Mouse (Mus musculus): ENCODE measurements around the gene Nipa2. TPM values are rescaled to one million over a fixed set of nuclear protein-coding genes. Genes with fewer than 3 reads are reported as not detected.
"Not testable (repeated sequence)": the region's sequence is repeated elsewhere in the genome, so short reads cannot be mapped to it uniquely, and the experiment has no call there.

The Nipa2 gene
- polyA plus RNA-seq, 1 experiment from 2014 or later, result 49.7 TPM

GRCm38 (mm10) chr7:55959801-55960200 is 2.5 kb downstream of the Nipa2 start:
- 97% methylated on average over 3 of the region's 3 CpGs for WGBS
- H3K36me3 ChIP-seq (ENCODE audit: control insufficient read depth, insufficient read depth, low read length), result peaks cover under 1% of the 10 kb centered on the region; the same call in 1 of the 2 replicates

GRCm38 (mm10) chr7:55957916-55958315 is 4.4 kb downstream of the Nipa2 start:
- no peak for DNase-seq (ENCODE audit: low spot score)
- ATAC-seq (ENCODE audit: low FRiP score), result no peak
- Histone ChIP-seq H3K4me1 (replicated peaks; ENCODE audit: control insufficient read depth, insufficient read depth, low read length) (no peaks in the 10 kb centered on the region), H3K9ac (ENCODE audit: low read depth, low read length) (no peak overlapping the region), H3K27ac (ENCODE audit: low read depth, low read length) (no peak overlapping the region), H3K27me3 (ENCODE audit: control insufficient read depth, insufficient read depth, low read length) (no peaks in the 10 kb centered on the region), H3K4me3 (ENCODE audit: low read depth, low read length) (no peak overlapping the region), H3K9me3 (ENCODE audit: control insufficient read depth, low read length) (no peaks in the 10 kb centered on the region), H3K4me2 (replicated peaks; ENCODE audit: low read depth, low read length) (no peak overlapping the region), H3K36me3 (ENCODE audit: control insufficient read depth, insufficient read depth, low read length) (peaks cover 2% of the 10 kb centered on the region; the same call in 1 of the 2 replicates)
- 97% methylated on average over 4 of the region's 4 CpGs for WGBS

More at GRCm38 (mm10) chr7:55959801-55960200, 2.5 kb downstream of the Nipa2 start:
- Histone ChIP-seq H3K9me3 (ENCODE audit: control insufficient read depth, low read length) (no peaks in the 10 kb centered on the region), H3K27me3 (ENCODE audit: control insufficient read depth, insufficient read depth, low read length) (no peaks in the 10 kb centered on the region), H3K9ac (ENCODE audit: low read depth, low read length) (no peak overlapping the region), H3K4me3 (ENCODE audit: low read depth, low read length) (no peak overlapping the region), H3K4me2 (replicated peaks; ENCODE audit: low read depth, low read length) (no peak overlapping the region), H3K27ac (ENCODE audit: low read depth, low read length) (no peak overlapping the region), H3K4me1 (replicated peaks; ENCODE audit: control insufficient read depth, insufficient read depth, low read length) (no peaks in the 10 kb centered on the region)
- ATAC-seq (ENCODE audit: low FRiP score) (no peak), DNase-seq (ENCODE audit: low spot score) (no peak)

- no peak overlapping the region for H3K4me2 ChIP-seq (replicated peaks; ENCODE audit: low read depth, low read length)
- no peaks in the 10 kb centered on the region for H3K4me1 ChIP-seq (replicated peaks; ENCODE audit: control insufficient read depth, insufficient read depth, low read length)
- ATAC-seq (ENCODE audit: low FRiP score) (no peak), DNase-seq (ENCODE audit: low spot score) (no peak)
- no peak overlapping the region for H3K27ac ChIP-seq (ENCODE audit: low read depth, low read length)
- H3K9ac ChIP-seq (ENCODE audit: low read depth, low read length), result no peak overlapping the region
- no peaks in the 10 kb centered on the region for H3K27me3 ChIP-seq (ENCODE audit: control insufficient read depth, insufficient read depth, low read length)
- H3K36me3 ChIP-seq (ENCODE audit: control insufficient read depth, insufficient read depth, low read length), result peaks cover 2% of the 10 kb centered on the region; the same call in 1 of the 2 replicates
- no peak overlapping the region for H3K4me3 ChIP-seq (ENCODE audit: low read depth, low read length)
- H3K9me3 ChIP-seq (ENCODE audit: control insufficient read depth, low read length), result no peaks in the 10 kb centered on the region
- 98% methylated on average over 3 of the region's 3 CpGs for WGBS
Observed at GRCm38 (mm10) chr7:55957178-55957577, 5.1 kb downstream of the Nipa2 start.

GRCm38 (mm10) chr7:55956054-55956453 is 6.2 kb downstream of the Nipa2 start:
- Histone ChIP-seq H3K27me3 (ENCODE audit: control insufficient read depth, insufficient read depth, low read length) (no peaks in the 10 kb centered on the region), H3K9me3 (ENCODE audit: control insufficient read depth, low read length) (no peaks in the 10 kb centered on the region), H3K4me3 (ENCODE audit: low read depth, low read length) (no peak overlapping the region), H3K36me3 (ENCODE audit: control insufficient read depth, insufficient read depth, low read length) (peaks cover 2% of the 10 kb centered on the region; the same call in 1 of the 2 replicates), H3K4me1 (replicated peaks; ENCODE audit: control insufficient read depth, insufficient read depth, low read length) (no peaks in the 10 kb centered on the region), H3K9ac (ENCODE audit: low read depth, low read length) (no peak overlapping the region), H3K4me2 (replicated peaks; ENCODE audit: low read depth, low read length) (no peak overlapping the region), H3K27ac (ENCODE audit: low read depth, low read length) (no peak overlapping the region)
- WGBS, result 96% methylated on average over 2 of the region's 2 CpGs
- no peak for ATAC-seq (ENCODE audit: low FRiP score)
- no peak for DNase-seq (ENCODE audit: low spot score)

- Histone ChIP-seq H3K27me3 (ENCODE audit: control insufficient read depth, insufficient read depth, low read length) (no peaks in the 10 kb centered on the region), H3K9me3 (ENCODE audit: control insufficient read depth, low read length) (no peaks in the 10 kb centered on the region), H3K9ac (ENCODE audit: low read depth, low read length) (no peak overlapping the region), H3K36me3 (ENCODE audit: control insufficient read depth, insufficient read depth, low read length) (no peaks in the 10 kb centered on the region), H3K4me3 (ENCODE audit: low read depth, low read length) (no peak overlapping the region), H3K4me2 (replicated peaks; ENCODE audit: low read depth, low read length) (no peak overlapping the region), H3K27ac (ENCODE audit: low read depth, low read length) (no peak overlapping the region), H3K4me1 (replicated peaks; ENCODE audit: control insufficient read depth, insufficient read depth, low read length) (no peaks in the 10 kb centered on the region)
- WGBS, result 96% methylated on average over 4 of the region's 4 CpGs
- ATAC-seq (ENCODE audit: low FRiP score), result no peak
- DNase-seq (ENCODE audit: low spot score), result no peak
Observed at GRCm38 (mm10) chr7:55938341-55938740, 23.9 kb downstream of the Nipa2 start.

- H3K36me3 ChIP-seq (ENCODE audit: control insufficient read depth, insufficient read depth, low read length), result no peaks in the 10 kb centered on the region
- no peaks in the 10 kb centered on the region for H3K9me3 ChIP-seq (ENCODE audit: control insufficient read depth, low read length)
- no peak overlapping the region for H3K27ac ChIP-seq (ENCODE audit: low read depth, low read length)
- ATAC-seq (ENCODE audit: low FRiP score), result no peak
- 95% methylated on average over 2 of the region's 2 CpGs for WGBS
- no peak overlapping the region for H3K4me2 ChIP-seq (replicated peaks; ENCODE audit: low read depth, low read length)
- no peaks in the 10 kb centered on the region for H3K4me1 ChIP-seq (replicated peaks; ENCODE audit: control insufficient read depth, insufficient read depth, low read length)
- no peak for DNase-seq (ENCODE audit: low spot score)
- no peak overlapping the region for H3K9ac ChIP-seq (ENCODE audit: low read depth, low read length)
- no peak overlapping the region for H3K4me3 ChIP-seq (ENCODE audit: low read depth, low read length)
- no peaks in the 10 kb centered on the region for H3K27me3 ChIP-seq (ENCODE audit: control insufficient read depth, insufficient read depth, low read length)
Observed at GRCm38 (mm10) chr7:55935025-55935424, 27.3 kb downstream of the Nipa2 start.

- DNase-seq (ENCODE audit: low spot score) (no peak), ATAC-seq (ENCODE audit: low FRiP score) (no peak)
- no peak overlapping the region for H3K4me3 ChIP-seq (ENCODE audit: low read depth, low read length)
- 86% methylated on average over 2 of the region's 2 CpGs for WGBS
- no peak overlapping the region for H3K4me2 ChIP-seq (replicated peaks; ENCODE audit: low read depth, low read length)
- H3K36me3 ChIP-seq (ENCODE audit: control insufficient read depth, insufficient read depth, low read length), result no peaks in the 10 kb centered on the region
- no peaks in the 10 kb centered on the region for H3K27me3 ChIP-seq (ENCODE audit: control insufficient read depth, insufficient read depth, low read length)
- H3K9me3 ChIP-seq (ENCODE audit: control insufficient read depth, low read length), result no peaks in the 10 kb centered on the region
- H3K27ac ChIP-seq (ENCODE audit: low read depth, low read length), result no peak overlapping the region
- H3K4me1 ChIP-seq (replicated peaks; ENCODE audit: control insufficient read depth, insufficient read depth, low read length), result no peaks in the 10 kb centered on the region
- H3K9ac ChIP-seq (ENCODE audit: low read depth, low read length), result no peak overlapping the region
Observed at GRCm38 (mm10) chr7:55928649-55929048, 33.6 kb downstream of the Nipa2 start.

GRCm38 (mm10) chr7:55927262-55927661 is 35.0 kb downstream of the Nipa2 start:
- no peaks in the 10 kb centered on the region for H3K36me3 ChIP-seq (ENCODE audit: control insufficient read depth, insufficient read depth, low read length)
- H3K27me3 ChIP-seq (ENCODE audit: control insufficient read depth, insufficient read depth, low read length), result no peaks in the 10 kb centered on the region
- no peak overlapping the region for H3K4me3 ChIP-seq (ENCODE audit: low read depth, low read length)
- 94% methylated on average over 4 of the region's 4 CpGs for WGBS
- H3K9ac ChIP-seq (ENCODE audit: low read depth, low read length), result no peak overlapping the region
- DNase-seq (ENCODE audit: low spot score), result no peak
- no peak for ATAC-seq (ENCODE audit: low FRiP score)
- H3K9me3 ChIP-seq (ENCODE audit: control insufficient read depth, low read length), result no peaks in the 10 kb centered on the region
- no peaks in the 10 kb centered on the region for H3K4me1 ChIP-seq (replicated peaks; ENCODE audit: control insufficient read depth, insufficient read depth, low read length)
- H3K4me2 ChIP-seq (replicated peaks; ENCODE audit: low read depth, low read length), result no peak overlapping the region
- no peak overlapping the region for H3K27ac ChIP-seq (ENCODE audit: low read depth, low read length)

- not testable (repeated sequence) for H3K27ac ChIP-seq (ENCODE audit: low read depth, low read length); H3K9ac ChIP-seq (ENCODE audit: low read depth, low read length); H3K27me3 ChIP-seq (ENCODE audit: control insufficient read depth, insufficient read depth, low read length); H3K36me3 ChIP-seq (ENCODE audit: control insufficient read depth, insufficient read depth, low read length); H3K4me3 ChIP-seq (ENCODE audit: low read depth, low read length); H3K4me2 ChIP-seq (replicated peaks; ENCODE audit: low read depth, low read length); ATAC-seq (ENCODE audit: low FRiP score); DNase-seq (ENCODE audit: low spot score); H3K9me3 ChIP-seq (ENCODE audit: control insufficient read depth, low read length); H3K4me1 ChIP-seq (replicated peaks; ENCODE audit: control insufficient read depth, insufficient read depth, low read length)
- WGBS, result 96% methylated on average over 11 of the region's 11 CpGs
Observed at GRCm38 (mm10) chr7:55918365-55918764, 43.9 kb downstream of the Nipa2 start.
